Mouse (Mus musculus): ENCODE measurements around the gene Leng1. TPM values are rescaled to one million over a fixed set of nuclear protein-coding genes. Genes with fewer than 3 reads are reported as not detected.
"Not testable (repeated sequence)": the region's sequence is repeated elsewhere in the genome, so short reads cannot be mapped to it uniquely, and the experiment has no call there.

Leng1 gene
- total RNA-seq (2021) = 1 to 10 TPM; 5.3 to 5.6 TPM
- long read RNA-seq, experiment 1, transcript Leng1-201 (4 exons, 2,222 nt) = major isoform, 7 of 10 reads
- long read RNA-seq, experiment 1, partial matches to known transcripts = 2 of 10 reads
- long read RNA-seq, experiment 1, other reads (novel, unspliced or antisense) = 1 of 10 reads
- long read RNA-seq, experiment 2, transcript Leng1-201 (4 exons, 2,222 nt) = major isoform, 15 of 20 reads
- long read RNA-seq, experiment 2, partial matches to known transcripts = 1 of 20 reads
- long read RNA-seq, experiment 2, other reads (novel, unspliced or antisense) = 4 of 20 reads

DNA sequence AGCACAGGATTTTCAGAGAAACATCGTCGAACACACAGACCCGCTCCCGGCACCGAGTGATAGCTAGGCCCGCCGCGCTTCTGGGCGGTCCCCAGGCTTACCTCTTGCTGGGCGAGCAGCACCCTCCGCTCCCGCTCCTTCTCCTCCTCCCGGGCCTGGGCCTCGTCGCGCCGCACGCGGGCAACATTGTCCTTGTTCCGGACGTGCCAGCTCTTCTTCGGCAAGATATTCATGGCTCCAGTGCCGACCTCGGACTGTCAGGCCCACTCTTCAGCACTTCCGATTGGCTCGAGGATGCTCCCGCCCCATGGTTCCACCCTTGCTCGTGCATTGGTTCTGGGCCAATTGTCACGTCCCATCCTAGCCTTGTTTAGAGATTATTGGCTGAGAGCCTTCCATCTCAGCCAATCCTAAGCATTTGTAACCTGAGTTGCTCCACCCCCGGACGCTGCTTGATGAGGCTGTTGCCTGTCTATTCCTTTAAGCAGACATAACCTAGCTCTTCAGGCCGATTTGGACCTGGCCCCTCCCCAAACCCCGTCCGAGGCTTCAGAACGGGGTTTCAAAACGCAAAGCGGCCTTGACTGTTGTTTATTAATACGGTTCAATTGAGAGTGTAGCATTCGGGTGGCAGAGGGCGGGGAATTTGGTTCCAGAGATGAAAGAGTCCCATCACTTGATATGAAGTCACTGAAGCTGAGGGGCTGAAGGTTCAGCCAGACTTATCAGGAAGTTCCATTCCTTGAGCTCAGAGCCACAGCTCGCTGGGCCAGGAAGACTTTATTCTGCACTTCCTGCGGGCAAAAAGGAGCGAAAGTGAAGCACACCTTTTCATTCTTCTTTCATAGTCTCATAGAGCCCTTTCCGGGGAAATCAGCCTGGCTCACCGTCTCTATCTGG is at the start of gene Leng1:
TSS of gene Leng1 (minus strand) at position 626 of the 900 bp plus-strand sequence.
- H3K27ac ChIP-seq = peak within 1 kb of the TSS; percentile 87
- peak within 1 kb of the TSS; percentile 66 for H3K4me3 ChIP-seq
- peak; percentile 97 to 98 for DNase-seq (ENCODE audit: low spot score in 2 of 2)
- no peak for TF ChIP-seq CTCF (conservative IDR thresholded peaks at IDR 0.05)

GRCm38 (mm10) chr7:3715249-3715648 is 49.6 kb upstream of the Leng1 start:
- Histone ChIP-seq H3K4me3 (no peak overlapping the region), H3K27ac (no peak overlapping the region)
- DNase-seq (ENCODE audit: low spot score in 2 of 2) = no peak
- TF ChIP-seq CTCF (conservative IDR thresholded peaks at IDR 0.05) = no peak

DNA sequence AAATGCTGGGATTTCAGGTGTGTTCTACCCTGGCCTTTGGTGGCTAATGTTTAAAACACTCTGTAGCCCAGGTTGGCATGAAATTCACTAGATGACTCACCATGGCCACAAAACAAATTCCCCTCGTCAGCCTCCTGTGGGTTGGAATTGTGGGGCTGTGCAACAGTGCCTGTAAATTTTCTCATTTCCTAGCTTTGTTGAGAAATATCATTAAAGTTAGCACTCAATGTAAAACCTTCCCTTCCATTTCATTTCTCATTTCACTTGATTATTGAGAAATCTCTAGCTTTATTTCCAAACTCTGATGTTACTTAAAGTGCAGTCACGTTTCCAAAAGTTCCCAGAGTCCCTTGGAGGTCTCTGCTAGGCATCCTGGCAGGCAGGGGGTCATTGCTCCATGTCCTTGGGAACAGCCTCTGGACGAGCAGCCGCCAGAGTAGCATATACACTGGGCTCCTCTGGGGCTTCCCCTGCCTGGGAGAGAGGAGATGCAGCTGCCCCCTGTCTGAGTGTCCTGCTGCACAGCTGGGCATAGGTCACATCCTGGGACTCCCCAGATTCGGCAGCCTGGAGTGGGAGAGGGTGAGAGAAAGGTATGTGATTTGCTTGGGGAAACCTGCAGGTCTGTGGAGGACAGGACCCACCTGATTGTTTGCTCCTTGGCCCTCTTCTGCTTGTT is 46.8 kb upstream of the Leng1 start:
- H3K4me3 ChIP-seq = no peak overlapping the region
- DNase-seq (ENCODE audit: low spot score in 2 of 2) = no peak
- no peak overlapping the region for H3K27ac ChIP-seq
- no peak for TF ChIP-seq CTCF (conservative IDR thresholded peaks at IDR 0.05)

- no peak for TF ChIP-seq CTCF (conservative IDR thresholded peaks at IDR 0.05)
- Histone ChIP-seq H3K27ac (no peak overlapping the region), H3K4me3 (no peak overlapping the region)
- DNase-seq (ENCODE audit: low spot score in 2 of 2) = peak in 1 of 2 experiments; percentile 7
Measured at GRCm38 (mm10) chr7:3709000-3709399, 43.4 kb upstream of the Leng1 start.

DNA sequence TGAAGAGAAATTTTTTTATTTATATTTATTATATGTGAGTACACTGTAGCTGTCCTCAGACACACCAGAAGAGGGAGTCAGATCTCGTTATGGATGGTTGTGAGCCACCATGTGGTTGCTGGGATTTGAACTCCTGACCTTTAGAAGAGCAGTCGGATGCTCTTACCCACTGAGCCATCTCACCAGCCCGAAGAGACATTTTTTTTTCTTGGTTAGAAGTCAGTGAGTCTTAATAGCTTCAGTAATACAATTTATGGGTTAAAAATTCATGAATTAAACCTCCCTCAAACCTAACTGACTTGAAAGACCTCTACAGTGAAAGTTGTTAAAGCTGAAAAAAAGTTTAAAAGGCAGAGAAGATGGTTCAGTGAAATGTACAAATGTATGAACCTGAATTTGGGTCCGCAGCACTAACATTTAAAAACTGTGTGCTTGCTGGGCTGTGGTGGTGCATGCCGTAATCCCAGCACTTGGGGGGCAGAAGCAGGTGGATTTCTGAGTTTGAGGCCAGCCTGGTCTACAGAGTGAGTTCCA is 42.9 kb upstream of the Leng1 start:
- DNase-seq (ENCODE audit: low spot score in 2 of 2); H3K4me3 ChIP-seq; H3K27ac ChIP-seq: not testable (repeated sequence)
- peak; percentile 30 for TF ChIP-seq CTCF (conservative IDR thresholded peaks at IDR 0.05)

- Histone ChIP-seq H3K27ac (no peak overlapping the region), H3K4me3 (no peak overlapping the region)
- TF ChIP-seq CTCF (conservative IDR thresholded peaks at IDR 0.05) = no peak
- no peak for DNase-seq (ENCODE audit: low spot score in 2 of 2)
Measured at GRCm38 (mm10) chr7:3707568-3708413, 42.2 kb upstream of the Leng1 start.

GRCm38 (mm10) chr7:3707027-3707426 is 41.4 kb upstream of the Leng1 start:
- no peak for TF ChIP-seq CTCF (conservative IDR thresholded peaks at IDR 0.05)
- no peak for DNase-seq (ENCODE audit: low spot score in 2 of 2)
- H3K4me3 ChIP-seq = no peak overlapping the region
- H3K27ac ChIP-seq = 0 out of 2 replicates have a peak overlapping the region, but pooled peaks have one; percentile 8

GRCm38 (mm10) chr7:3706343-3706934 is 40.8 kb upstream of the Leng1 start:
- DNase-seq (ENCODE audit: low spot score in 2 of 2) = no peak
- no peak for TF ChIP-seq CTCF (conservative IDR thresholded peaks at IDR 0.05)
- H3K27ac ChIP-seq = peak overlapping the region; percentile 8; the same call in 1 of the 2 replicates
- 0 out of 2 replicates have a peak overlapping the region, but pooled peaks have one; percentile 90 for H3K4me3 ChIP-seq

- H3K27ac ChIP-seq = no peak overlapping the region; the same call in 1 of the 2 replicates
- TF ChIP-seq CTCF (conservative IDR thresholded peaks at IDR 0.05) = no peak
- H3K4me3 ChIP-seq = peak overlapping the region; percentile 90
- DNase-seq (ENCODE audit: low spot score in 2 of 2) = no peak
Measured at GRCm38 (mm10) chr7:3705911-3706310, 40.3 kb upstream of the Leng1 start.

DNA sequence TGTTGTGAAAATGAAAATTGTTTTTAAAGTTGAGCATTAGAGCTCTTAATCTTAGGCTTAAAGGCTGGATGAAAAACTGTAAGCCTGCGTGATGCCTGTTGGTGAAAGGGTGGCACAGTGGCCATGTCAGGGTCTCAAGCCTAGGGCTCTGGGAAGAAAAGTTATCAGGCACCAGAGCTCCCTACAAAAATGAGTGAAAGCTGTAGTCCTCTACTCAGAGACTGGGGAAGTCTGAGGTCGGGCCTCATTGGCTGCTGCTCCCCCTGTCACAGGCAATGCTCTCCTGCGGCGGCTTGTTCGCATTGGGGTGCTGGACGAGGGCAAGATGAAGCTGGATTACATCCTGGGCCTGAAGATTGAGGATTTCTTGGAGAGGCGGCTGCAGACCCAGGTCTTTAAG is 39.8 kb upstream of the Leng1 start:
- Histone ChIP-seq H3K4me3 (peak overlapping the region; percentile 90), H3K27ac (peak overlapping the region; percentile 93; the same call in 1 of the 2 replicates)

GRCm38 (mm10) chr7:3704475-3704874 is 38.8 kb upstream of the Leng1 start:
- TF ChIP-seq CTCF (conservative IDR thresholded peaks at IDR 0.05) = no peak

More for the DNA sequence above, 39.8 kb upstream of the Leng1 start:
- DNase-seq (ENCODE audit: low spot score in 2 of 2) = not testable (repeated sequence)

More at GRCm38 (mm10) chr7:3704475-3704874, 38.8 kb upstream of the Leng1 start:
- Histone ChIP-seq H3K27ac (peak overlapping the region; percentile 93), H3K4me3 (peak overlapping the region; percentile 90)
- no peak for DNase-seq (ENCODE audit: low spot score in 2 of 2)
